Mouse (Mus musculus) leukemia stem cell, adult 10-12 weeks (primary cell): ENCODE data around the gene Gm10801. TPM values are rescaled to one million over a fixed set of nuclear protein-coding genes. Genes with fewer than 3 reads are reported as not detected.

ENCODE experiments used
- polyA plus RNA-seq: library from polyadenylated mRNA; stranded (reverse); fragments of >175 nt; gene quantifications from 2 replicates; pipeline ENCODE4 v1.2.3, GENCODE M21; 2012; ENCODE audit warnings: low replicate concordance

Gm10801 gene
- 31.8 and 89.6 TPM in 2 replicates for polyA plus RNA-seq

GRCm38 (mm10) chr2:98661937-98662336, at the start of gene Gm10801:
Gene Gm10801, plus strand, starts transcription at chr2:98662237.

GRCm38 (mm10) chr2:98667201-98667600, 5.2 kb downstream of the Gm10801 start, which contains the start of gene Gm10800:
Gene Gm10800, minus strand, starts transcription at chr2:98667301.

Other genes starting within 250 kb of the Gm10801 start
- 144 and 336 TPM in 2 replicates for gene Gm10800, start 5.1 kb downstream of the Gm10801 start, polyA plus RNA-seq